Mouse (Mus musculus): ENCODE data around the gene Tm6sf2.
"Not testable (repeated sequence)": the region's sequence is repeated elsewhere in the genome, so short reads cannot be mapped to it uniquely, and the experiment has no call there.

The Tm6sf2 gene

GRCm38 (mm10) chr8:70072441-70073069, at the start of gene Tm6sf2:
Gene Tm6sf2, plus strand, starts transcription at chr8:70072924.
- peak; percentile 52 to 74 for DNase-seq

GRCm38 (mm10) chr8:70023596-70023995, 49.1 kb upstream of the Tm6sf2 start:
- no peak for DNase-seq

GRCm38 (mm10) chr8:70026151-70026550, 46.6 kb upstream of the Tm6sf2 start:
- no peak for DNase-seq

DNA sequence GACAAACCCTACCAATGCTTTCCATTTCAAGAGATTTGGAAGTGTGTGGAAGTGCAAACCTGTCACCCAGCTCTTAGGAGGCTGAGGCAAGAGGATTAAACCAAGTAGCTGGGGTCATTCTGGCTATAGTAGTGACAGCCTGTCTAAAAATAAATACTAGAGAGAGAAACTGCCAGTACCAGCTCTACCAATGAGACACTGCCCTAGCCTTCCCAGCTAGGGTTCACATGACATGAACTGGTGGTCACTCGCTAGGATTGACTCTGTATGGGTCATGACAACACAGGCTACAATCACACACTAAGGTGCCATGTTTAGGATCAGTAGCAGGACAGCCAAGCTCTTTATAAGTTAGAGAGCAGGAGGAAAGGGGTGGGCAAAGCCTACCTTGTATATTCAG, 42.5 kb upstream of the Tm6sf2 start:
- no peak for DNase-seq

DNA sequence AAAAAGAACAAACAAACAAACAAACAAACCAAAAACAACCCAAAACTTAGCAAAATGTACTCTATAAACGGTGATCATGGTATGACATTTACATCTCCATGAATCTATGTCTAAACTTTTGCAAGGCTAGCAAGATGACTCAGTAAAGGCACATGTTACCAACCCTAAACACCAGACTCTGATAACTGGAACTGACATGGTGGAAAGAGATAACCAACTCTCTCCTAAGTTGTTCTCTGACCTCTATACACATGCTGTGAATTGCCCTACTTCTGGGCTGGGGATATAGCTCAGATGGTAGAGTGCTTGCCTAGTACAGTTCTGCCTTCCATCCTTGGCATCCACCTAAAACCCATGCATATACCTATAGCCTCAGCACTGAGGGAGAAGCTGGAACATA, 34.7 kb upstream of the Tm6sf2 start:
- no peak for DNase-seq

DNA sequence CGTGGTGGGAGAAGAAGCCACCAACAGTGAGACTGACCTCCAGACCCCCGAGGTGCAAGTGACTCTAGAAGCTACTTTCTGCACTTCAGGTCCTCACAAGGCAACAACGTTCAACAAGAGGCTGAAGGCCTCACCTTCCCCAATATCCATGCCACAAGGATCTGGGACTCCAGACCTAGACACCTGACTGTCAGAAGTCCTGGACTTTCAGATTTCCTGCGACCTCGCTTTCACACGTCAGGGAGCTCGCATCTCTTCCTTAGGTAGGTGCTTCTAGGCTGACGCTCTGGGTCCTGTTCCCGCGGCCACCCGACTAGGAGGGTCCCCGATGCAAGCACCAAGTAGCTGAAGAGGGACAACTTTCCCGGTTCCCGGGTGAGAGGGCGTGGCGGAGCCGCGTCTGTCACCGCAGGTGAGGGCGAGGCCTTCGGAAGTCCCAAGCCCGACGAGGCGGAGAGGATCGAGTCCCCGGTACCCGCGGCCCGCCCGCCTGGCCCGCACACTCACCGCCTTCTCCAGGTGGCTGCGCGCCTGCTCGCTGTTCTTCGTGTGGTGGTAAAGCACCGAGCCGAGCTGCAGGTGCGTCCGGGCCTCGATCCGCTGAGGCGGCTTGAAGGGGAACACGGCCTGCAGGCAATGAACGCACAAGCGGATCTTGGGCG, 30.7 kb upstream of the Tm6sf2 start:
- peak; percentile 42 to 48 for DNase-seq

- DNase-seq: peak; percentile 95 to 97
These were observed 29.9 kb upstream of the Tm6sf2 start, which contains the start of the genes Mau2 and Sugp1 for GRCm38 (mm10) chr8:70042583-70043455. Gene Mau2, minus strand, starts transcription at chr8:70042734. Gene Sugp1, plus strand, starts transcription at chr8:70042813.

DNA sequence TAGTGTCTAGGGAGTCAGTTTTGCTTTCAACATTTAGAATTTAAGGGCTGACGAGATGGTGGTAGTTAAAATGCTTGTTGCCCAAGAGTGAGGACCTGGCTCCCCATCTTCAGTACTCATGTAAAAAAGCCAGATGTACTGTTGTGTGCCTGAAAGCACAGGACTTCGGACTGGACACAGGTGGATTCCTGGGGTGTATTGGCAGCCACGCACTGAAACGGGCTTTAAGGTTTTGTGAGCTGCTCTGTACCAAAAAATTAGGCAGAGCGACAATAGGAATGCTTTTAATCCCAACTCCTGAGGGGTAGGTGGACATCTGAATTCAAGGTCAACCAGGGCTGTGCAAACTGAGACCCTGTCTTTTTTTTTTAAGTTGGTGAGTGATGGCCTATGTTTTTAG, 28.7 kb upstream of the Tm6sf2 start:
- no peak for DNase-seq

DNA sequence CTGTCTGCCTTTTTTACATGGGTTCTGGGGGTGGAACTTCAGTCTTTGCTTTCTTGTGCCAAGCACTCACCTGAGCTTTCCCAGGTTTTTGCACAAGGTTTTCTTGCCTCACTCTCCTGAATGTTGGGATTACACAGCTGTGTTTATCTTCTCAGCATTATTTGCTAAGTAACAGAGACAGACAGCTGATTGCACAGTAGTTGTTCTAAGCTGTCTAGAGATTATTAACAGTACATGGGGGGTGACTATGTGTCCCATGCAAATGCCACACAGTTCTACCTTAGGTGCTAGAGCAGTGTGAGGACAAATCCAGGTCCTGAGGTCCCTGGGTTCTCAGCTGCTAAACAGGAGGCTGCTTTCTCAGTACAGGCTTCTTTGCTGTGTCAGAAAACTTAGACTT, 23.1 kb upstream of the Tm6sf2 start:
- DNase-seq: no peak

- DNase-seq: not testable (repeated sequence)
These were observed 22.3 kb upstream of the Tm6sf2 start for GRCm38 (mm10) chr8:70050434-70050833.

GRCm38 (mm10) chr8:70057721-70058120, 15.0 kb upstream of the Tm6sf2 start:
- no peak for DNase-seq

GRCm38 (mm10) chr8:70071836-70072440, 786 bp upstream of the Tm6sf2 start:
- no peak for DNase-seq

DNA sequence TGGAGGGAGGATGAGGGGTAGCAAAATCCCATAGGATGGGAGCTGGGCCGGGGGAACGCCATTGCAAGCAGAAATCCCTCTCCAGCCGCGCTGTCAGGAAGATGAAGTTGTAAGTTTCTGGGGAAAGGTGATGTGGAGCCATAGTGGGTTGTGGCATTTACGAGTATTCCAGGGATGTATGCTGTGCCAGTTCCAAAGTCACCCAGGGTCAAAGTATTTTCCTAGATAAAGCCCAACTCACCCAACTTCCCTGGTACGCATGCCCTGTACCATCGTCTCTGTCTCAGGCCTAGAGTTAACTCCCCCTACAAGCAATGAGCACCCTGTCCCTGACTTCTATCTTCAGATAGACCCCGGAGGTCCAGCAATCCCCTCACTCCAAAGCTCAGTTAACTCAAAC, 396 bp downstream of the Tm6sf2 start:
- no peak for DNase-seq

DNA sequence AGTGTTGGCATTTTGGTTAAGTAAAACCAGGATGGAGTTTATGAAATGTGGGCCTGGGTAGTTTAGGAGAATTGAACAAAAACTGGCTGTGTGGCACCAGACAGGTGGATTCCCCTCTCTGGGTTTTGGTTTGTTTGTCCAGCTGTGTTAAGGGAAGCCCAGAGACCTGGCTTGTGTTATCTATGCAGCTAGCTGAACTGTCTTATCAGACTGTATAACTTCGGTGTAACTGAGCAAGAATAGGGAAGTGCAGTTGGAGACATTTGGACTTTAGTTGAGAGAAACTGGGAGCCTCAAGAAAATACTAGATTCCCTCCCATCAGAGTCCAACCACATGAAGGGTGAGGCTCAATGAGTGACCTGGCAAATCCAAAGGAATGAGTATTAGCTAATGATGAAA, 958 bp downstream of the Tm6sf2 start:
- DNase-seq: no peak

- DNase-seq: no peak
These were observed 9.3 kb downstream of the Tm6sf2 start for GRCm38 (mm10) chr8:70081976-70082375.

DNA sequence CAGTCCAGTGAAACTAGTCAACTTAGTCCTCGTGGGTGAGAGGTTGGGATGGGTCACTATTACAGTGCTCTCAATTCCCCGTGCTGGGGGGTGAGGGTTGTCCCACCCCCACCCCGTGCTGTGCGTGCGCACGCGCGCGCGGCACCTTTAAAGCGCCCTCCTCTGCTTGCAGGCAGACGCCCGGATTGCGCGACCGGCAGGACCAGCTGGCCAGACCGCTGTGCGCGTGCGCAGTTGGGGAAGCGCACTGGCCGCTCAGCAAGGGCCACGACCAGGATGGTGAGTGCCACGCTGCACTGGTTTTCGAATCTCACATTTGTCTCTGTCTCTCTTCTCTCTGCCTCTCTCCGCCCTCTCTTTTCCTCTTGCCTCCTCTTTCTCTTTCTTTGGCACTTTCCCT, 10.6 kb downstream of the Tm6sf2 start, which contains the start of gene Hapln4:
Gene Hapln4 (plus strand): TSS at position 173 of the 400 bp plus-strand sequence.
- DNase-seq: peak; percentile 35 to 54

DNA sequence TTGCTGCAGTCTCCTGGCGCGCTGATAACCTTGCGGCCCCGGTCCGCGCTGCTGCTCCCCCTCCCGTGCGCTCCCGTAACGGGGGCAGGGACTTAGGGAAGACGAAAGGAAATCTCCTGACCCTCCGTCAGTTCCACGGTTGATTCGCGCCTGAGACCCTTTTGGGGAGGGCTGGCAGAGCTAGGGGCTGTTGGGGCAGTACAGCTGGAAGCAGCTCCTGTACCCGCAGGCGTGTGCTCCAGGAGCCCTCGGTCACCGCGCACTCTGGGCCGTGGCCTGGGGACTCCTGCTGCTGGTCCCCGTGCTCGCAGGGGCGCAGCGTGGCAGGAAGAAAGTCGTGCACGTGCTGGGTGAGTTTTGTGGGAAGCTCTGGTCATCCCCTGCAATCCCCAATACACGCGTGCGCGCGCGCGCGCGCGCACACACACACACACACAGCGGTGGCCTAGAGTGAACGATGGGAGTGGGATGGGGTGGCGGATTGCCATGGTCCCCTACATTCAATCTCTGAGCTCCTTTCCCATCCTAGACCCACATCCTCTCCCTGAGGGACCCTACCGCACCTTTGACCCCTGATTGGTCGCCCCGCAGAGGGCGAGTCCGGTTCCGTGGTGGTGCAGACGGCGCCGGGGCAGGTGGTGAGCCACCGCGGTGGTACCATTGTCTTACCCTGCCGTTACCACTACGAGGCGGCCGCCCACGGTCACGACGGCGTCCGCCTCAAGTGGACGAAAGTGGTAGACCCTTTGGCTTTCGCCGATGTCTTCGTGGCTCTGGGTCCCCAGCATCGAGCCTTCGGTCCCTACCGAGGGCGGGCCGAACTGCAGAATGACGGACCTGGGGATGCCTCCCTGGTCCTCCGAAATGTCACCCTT, 11.7 kb downstream of the Tm6sf2 start:
- DNase-seq: no peak

GRCm38 (mm10) chr8:70086151-70086550, 13.4 kb downstream of the Tm6sf2 start:
- DNase-seq: no peak

GRCm38 (mm10) chr8:70087237-70087636, 14.5 kb downstream of the Tm6sf2 start:
- no peak for DNase-seq

DNA sequence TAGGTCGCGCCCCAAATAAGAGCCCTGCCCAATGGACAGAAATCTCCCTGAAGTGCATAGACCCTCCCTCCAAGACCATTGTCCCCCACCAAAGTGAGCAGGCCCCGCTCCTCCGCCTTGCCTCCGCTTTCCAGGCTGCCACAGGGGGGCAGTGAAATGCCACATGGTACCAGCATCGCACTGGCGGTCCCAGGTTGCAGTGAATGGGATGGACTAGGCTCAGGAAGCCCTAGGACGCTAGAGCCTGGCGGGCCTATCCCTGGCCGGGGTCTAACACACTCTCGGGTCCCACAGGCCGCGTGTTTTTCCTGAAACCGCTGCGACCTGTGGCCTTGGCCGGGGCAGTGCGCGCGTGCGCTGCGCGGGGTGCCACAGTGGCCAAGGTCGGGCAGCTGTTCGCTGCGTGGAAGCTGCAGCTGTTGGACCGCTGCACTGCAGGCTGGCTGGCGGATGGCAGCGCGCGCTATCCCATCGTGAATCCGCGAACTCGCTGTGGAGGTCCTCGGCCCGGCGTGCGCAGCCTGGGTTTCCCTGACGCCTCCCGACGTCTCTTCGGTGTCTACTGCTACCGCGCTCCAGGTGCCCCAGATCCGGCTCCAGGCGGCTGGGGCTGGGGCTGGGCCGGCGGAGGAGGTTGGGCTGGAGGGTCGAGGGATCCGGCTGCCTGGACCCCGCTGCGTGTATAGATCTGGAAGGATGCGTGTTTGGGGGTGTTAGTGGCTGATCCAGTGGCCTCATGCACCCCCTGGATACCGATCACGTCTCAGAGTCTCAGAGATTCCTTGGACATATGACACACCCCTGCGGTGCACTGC, 15.3 kb downstream of the Tm6sf2 start:
- DNase-seq: peak in 1 of 2 experiments; percentile 14
